Mouse (Mus musculus) megakaryocyte-erythroid progenitor cell, adult 5-6 weeks (primary cell): ENCODE results near the gene Ifna1. TPM values are rescaled to one million over a fixed set of nuclear protein-coding genes. Genes with fewer than 3 reads are reported as not detected.

Experiments
- ATAC-seq: replicated peaks from 2 replicates; pipeline ENCODE4 v1.8.0; 2016; ENCODE audit warnings: mild to moderate bottlenecking, inconsistent platforms; ENCODE audit not compliant: severe bottlenecking, poor library complexity, low FRiP score, low TSS enrichment
- total RNA-seq, 2 experiments: library from RNA; stranded (forward) in 1 of 2; stranded (reverse) in 1 of 2; fragments of 200-1000, 215-1000 nt in 1 of 2; fragments of >200 nt in 1 of 2; fragmentation: Nextera tagmentation in 1 of 2; gene quantifications; 2 replicates each; pipeline ENCODE4 v1.2.3; 2014 to 2017

Gene Ifna1
- total RNA-seq, 2 experiments from 2014 or later, result not detected

DNA sequence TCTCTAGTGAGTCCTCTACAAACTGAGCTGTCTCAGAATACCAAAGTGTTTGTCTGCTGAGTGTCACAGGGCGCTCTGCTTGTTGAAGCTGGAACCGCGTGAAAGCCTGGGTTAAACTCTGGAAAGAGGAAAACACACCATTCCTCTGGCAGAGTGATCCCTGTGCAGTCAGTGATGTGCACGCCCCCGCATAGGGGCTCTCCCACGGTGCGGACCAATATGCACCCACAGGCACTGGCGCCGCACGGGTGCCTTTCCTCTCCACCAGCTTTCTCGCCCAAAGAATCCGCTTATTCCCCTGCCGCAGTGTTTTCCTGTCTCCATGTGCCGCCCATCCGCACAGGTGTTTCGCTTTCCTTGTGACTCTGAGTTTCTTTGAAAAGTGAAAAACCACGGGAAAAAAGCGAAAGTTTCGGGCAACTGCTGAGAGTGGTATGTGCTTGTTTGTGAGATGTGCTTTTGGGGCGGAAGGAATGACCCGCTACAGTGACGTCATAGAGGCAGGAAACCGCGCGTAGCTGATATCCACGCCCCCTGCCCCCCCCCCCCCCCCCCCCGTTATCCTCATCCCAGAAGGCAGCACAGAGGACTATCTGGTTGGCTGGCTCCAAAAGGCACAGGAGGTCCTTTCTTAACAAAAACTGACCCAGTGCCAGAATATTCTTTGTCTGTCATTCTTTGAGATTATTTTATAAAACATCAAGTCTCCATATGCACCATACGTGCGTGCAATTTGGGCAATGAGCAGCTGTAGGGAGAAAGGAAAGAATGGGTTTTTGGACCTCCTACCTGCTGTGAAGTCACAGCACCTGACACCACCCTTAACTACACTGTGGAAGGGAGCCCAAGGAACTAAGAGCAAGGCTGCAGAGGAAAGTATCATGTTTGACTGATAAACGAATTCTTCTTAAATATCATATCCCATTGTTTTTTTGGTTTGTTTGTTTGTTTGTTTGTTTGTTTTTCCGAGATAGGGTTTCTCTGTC is 18.3 kb downstream of the Ifna1 start:
- peak; percentile 48 for ATAC-seq

GRCm38 (mm10) chr4:88872691-88873090 is 22.8 kb downstream of the Ifna1 start:
- ATAC-seq, result no peak; the same call in 1 of the 2 replicates

DNA sequence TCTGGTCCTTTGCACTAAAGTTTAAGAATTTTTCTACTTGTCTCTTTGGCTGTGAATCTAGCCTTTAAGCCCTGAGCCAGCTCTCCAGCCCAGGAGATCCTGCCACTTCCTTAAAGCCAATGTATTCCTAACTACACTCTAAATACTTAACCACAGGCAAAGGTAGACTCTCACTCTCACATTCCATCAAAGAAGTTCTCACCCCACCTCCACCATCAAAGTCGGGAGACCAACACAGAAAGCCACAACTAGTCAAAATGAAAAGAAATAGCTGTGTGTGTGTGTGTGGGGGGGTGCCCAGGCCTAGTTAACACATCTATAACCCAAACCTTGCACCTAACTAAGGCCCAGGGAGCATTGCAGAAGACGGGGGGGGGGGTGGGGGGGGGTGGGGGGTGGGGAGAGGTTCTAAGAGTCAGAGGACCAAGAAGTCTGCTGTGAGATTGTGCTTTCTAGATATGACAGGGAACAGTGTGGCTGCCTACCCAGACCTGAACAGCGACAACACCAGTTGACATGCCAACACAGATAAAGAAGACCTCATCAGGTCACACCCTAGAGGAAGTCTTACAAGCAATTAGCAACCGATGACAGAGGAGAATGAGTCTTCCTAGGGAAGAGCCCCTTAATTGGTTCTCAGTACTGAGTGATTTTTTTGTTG is 25.7 kb downstream of the Ifna1 start:
- peak; percentile 88 for ATAC-seq

- ATAC-seq, result no peak
Measured at GRCm38 (mm10) chr4:88876520-88876919, 26.6 kb downstream of the Ifna1 start.

DNA sequence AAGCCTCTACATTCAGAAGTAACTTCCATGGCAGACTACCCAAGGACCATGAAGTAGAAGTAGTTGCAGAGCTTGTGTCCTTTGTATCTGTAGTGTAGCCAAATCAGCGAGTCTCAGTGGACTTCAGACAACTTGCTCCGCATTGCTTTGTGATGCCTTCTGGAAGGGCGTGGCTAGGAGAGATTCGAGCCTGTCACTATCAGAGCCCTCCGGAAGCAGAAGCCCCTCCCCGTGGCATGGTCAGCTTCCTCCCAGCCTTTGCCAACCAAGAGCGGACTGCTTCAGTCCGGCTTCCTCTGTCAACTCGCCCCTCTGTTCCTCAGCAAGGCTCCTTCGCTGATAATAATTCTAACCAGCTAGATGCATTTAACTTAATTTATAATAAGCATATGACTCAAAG is 28.4 kb downstream of the Ifna1 start:
- ATAC-seq, result peak; percentile 89

GRCm38 (mm10) chr4:88878772-88879171 is 28.9 kb downstream of the Ifna1 start:
- ATAC-seq, result no peak

- no peak for ATAC-seq
Measured at GRCm38 (mm10) chr4:88880101-88880500, 30.2 kb downstream of the Ifna1 start, which contains the start of gene Ifne. Ifne (minus strand) TSS chr4:88880201.

DNA sequence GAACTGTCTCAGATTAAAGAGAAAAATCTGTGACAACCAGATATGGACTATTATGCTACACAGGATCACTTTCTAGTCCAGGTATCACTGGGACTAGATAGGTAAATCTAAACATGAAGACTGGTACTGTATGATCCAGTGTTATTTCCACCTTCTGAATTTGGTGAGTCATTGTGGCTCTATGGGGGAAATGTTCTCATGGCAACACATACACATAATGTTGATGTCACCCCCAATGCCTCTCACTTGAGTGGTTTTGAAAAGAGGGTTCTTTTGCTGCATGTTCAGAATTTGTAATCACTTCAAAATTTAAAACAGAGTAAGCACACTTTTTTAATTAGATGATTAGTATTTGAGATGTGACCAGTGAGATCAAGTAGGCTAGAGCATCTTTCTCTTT is 38.3 kb downstream of the Ifna1 start:
- no peak for ATAC-seq

DNA sequence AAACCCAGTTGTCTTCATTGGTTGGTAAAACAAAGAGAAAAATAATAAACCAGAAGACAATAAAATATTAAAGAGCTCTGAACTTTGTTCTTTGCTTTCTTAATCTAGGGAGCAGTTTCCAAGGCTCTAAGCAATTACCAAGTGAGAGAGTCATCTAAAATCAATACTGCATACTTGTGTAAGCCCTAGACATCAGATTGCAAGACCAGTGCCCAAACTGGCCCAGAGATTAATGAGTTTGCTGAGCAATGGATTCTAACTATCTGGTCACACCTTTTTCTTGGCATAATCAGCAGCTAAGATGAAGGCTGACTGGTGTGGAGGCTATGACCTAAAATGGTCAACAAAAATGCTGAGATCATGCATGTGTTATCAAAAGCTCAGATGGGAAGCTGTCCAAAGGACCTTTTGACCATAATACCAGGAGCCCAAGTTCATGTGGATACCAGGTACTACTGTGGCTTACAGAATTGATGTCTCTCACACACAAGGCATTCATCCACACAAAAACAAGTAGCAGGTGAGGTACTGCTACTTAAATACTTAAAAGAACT is 43.4 kb downstream of the Ifna1 start:
- ATAC-seq, result no peak

Other genes with a start within 250 kb of the Ifna1 start
- not detected in 2 replicates for gene Ifna12, start 246.7 kb upstream of the Ifna1 start, total RNA-seq (2014; fragmentation: Nextera tagmentation)
- not detected in 2 replicates for gene Ifna12, start 246.7 kb upstream of the Ifna1 start, total RNA-seq (2017)
- gene C87499, start 215.7 kb upstream of the Ifna1 start, total RNA-seq (2014; fragmentation: Nextera tagmentation), result not detected in 2 replicates
- gene C87499, start 215.7 kb upstream of the Ifna1 start, total RNA-seq (2017), result not detected in 2 replicates
- gene Ifna13, start 205.6 kb upstream of the Ifna1 start, total RNA-seq (2014; fragmentation: Nextera tagmentation), result not detected in 2 replicates
- gene Ifna13, start 205.6 kb upstream of the Ifna1 start, total RNA-seq (2017), result not detected in 2 replicates
- gene Ifna16, start 173.2 kb upstream of the Ifna1 start, total RNA-seq (2014; fragmentation: Nextera tagmentation), result not detected in 2 replicates
- not detected in 2 replicates for gene Ifna16, start 173.2 kb upstream of the Ifna1 start, total RNA-seq (2017)
- gene Ifna2, start 166.2 kb upstream of the Ifna1 start, total RNA-seq (2014; fragmentation: Nextera tagmentation), result not detected in 2 replicates
- gene Ifna2, start 166.2 kb upstream of the Ifna1 start, total RNA-seq (2017), result not detected in 2 replicates
- gene Ifnab, start 158.7 kb upstream of the Ifna1 start, total RNA-seq (2014; fragmentation: Nextera tagmentation), result not detected in 2 replicates
- not detected in 2 replicates for gene Ifnab, start 158.7 kb upstream of the Ifna1 start, total RNA-seq (2017)
- not detected in 2 replicates for gene Gm26566, start 128.3 kb upstream of the Ifna1 start, total RNA-seq (2014; fragmentation: Nextera tagmentation)
- gene Gm26566, start 128.3 kb upstream of the Ifna1 start, total RNA-seq (2017), result 1.1 and 1.5 TPM in 2 replicates
- gene Klhl9, start 127.6 kb upstream of the Ifna1 start, total RNA-seq (2014; fragmentation: Nextera tagmentation), result 37.1 and 50.0 TPM in 2 replicates
- 67.3 and 88.5 TPM in 2 replicates for gene Klhl9, start 127.6 kb upstream of the Ifna1 start, total RNA-seq (2017)
- gene Gm13271, start 95.2 kb upstream of the Ifna1 start, total RNA-seq (2014; fragmentation: Nextera tagmentation), result not detected in 2 replicates
- gene Gm13271, start 95.2 kb upstream of the Ifna1 start, total RNA-seq (2017), result not detected in 2 replicates
- not detected in 2 replicates for gene Gm13283, start 90.0 kb upstream of the Ifna1 start, total RNA-seq (2014; fragmentation: Nextera tagmentation)
- not detected in 2 replicates for gene Gm13283, start 90.0 kb upstream of the Ifna1 start, total RNA-seq (2017)
- not detected in 2 replicates for gene Gm13290, start 76.3 kb upstream of the Ifna1 start, total RNA-seq (2014; fragmentation: Nextera tagmentation)
- not detected in 2 replicates for gene Gm13290, start 76.3 kb upstream of the Ifna1 start, total RNA-seq (2017)
- not detected in 2 replicates for gene Gm13289, start 73.2 kb upstream of the Ifna1 start, total RNA-seq (2014; fragmentation: Nextera tagmentation)
- not detected in 2 replicates for gene Gm13289, start 73.2 kb upstream of the Ifna1 start, total RNA-seq (2017)
- not detected in 2 replicates for gene Gm13272, start 70.2 kb upstream of the Ifna1 start, total RNA-seq (2014; fragmentation: Nextera tagmentation)
- not detected in 2 replicates for gene Gm13272, start 70.2 kb upstream of the Ifna1 start, total RNA-seq (2017)
- gene Ifnz, start 68.0 kb upstream of the Ifna1 start, total RNA-seq (2014; fragmentation: Nextera tagmentation), result 0.57 TPM in 1 of 2 replicates, not detected in the other
- gene Ifnz, start 68.0 kb upstream of the Ifna1 start, total RNA-seq (2017), result 0.11 TPM in 1 of 2 replicates, not detected in the other
- gene Gm13276, start 64.4 kb upstream of the Ifna1 start, total RNA-seq (2014; fragmentation: Nextera tagmentation), result not detected in 2 replicates
- 1.6 TPM in 1 of 2 replicates, not detected in the other for gene Gm13276, start 64.4 kb upstream of the Ifna1 start, total RNA-seq (2017)
- gene Gm13277, start 61.5 kb upstream of the Ifna1 start, total RNA-seq (2014; fragmentation: Nextera tagmentation), result not detected in 2 replicates
- not detected in 2 replicates for gene Gm13277, start 61.5 kb upstream of the Ifna1 start, total RNA-seq (2017)
- gene Gm13278, start 58.5 kb upstream of the Ifna1 start, total RNA-seq (2014; fragmentation: Nextera tagmentation), result not detected in 2 replicates
- not detected in 2 replicates for gene Gm13278, start 58.5 kb upstream of the Ifna1 start, total RNA-seq (2017)
- gene Gm13275, start 55.6 kb upstream of the Ifna1 start, total RNA-seq (2014; fragmentation: Nextera tagmentation), result not detected in 2 replicates
- gene Gm13275, start 55.6 kb upstream of the Ifna1 start, total RNA-seq (2017), result not detected in 2 replicates
- gene Gm13279, start 52.7 kb upstream of the Ifna1 start, total RNA-seq (2014; fragmentation: Nextera tagmentation), result not detected in 2 replicates
- not detected in 2 replicates for gene Gm13279, start 52.7 kb upstream of the Ifna1 start, total RNA-seq (2017)
- gene Gm13285, start 50.4 kb upstream of the Ifna1 start, total RNA-seq (2014; fragmentation: Nextera tagmentation), result not detected in 2 replicates
- not detected in 2 replicates for gene Gm13285, start 50.4 kb upstream of the Ifna1 start, total RNA-seq (2017)
- not detected in 2 replicates for gene Gm13287, start 46.8 kb upstream of the Ifna1 start, total RNA-seq (2014; fragmentation: Nextera tagmentation)
- not detected in 2 replicates for gene Gm13287, start 46.8 kb upstream of the Ifna1 start, total RNA-seq (2017)
- not detected in 2 replicates for gene Gm13288, start 44.6 kb upstream of the Ifna1 start, total RNA-seq (2014; fragmentation: Nextera tagmentation)
- gene Gm13288, start 44.6 kb upstream of the Ifna1 start, total RNA-seq (2017), result 1.2 TPM in 1 of 2 replicates, not detected in the other
- not detected in 2 replicates for gene Ifna7, start 33.9 kb upstream of the Ifna1 start, total RNA-seq (2014; fragmentation: Nextera tagmentation)
- not detected in 2 replicates for gene Ifna7, start 33.9 kb upstream of the Ifna1 start, total RNA-seq (2017)
- not detected in 2 replicates for gene Ifna11, start 30.1 kb upstream of the Ifna1 start, total RNA-seq (2014; fragmentation: Nextera tagmentation)
- gene Ifna11, start 30.1 kb upstream of the Ifna1 start, total RNA-seq (2017), result not detected in 2 replicates
- gene Ifna6, start 22.7 kb upstream of the Ifna1 start, total RNA-seq (2014; fragmentation: Nextera tagmentation), result not detected in 2 replicates
- not detected in 2 replicates for gene Ifna6, start 22.7 kb upstream of the Ifna1 start, total RNA-seq (2017)
- not detected in 2 replicates for gene Ifna5, start 14.6 kb upstream of the Ifna1 start, total RNA-seq (2014; fragmentation: Nextera tagmentation)
- not detected in 2 replicates for gene Ifna5, start 14.6 kb upstream of the Ifna1 start, total RNA-seq (2017)
- gene Ifna4, start 8.2 kb upstream of the Ifna1 start, total RNA-seq (2014; fragmentation: Nextera tagmentation), result not detected in 2 replicates
- gene Ifna4, start 8.2 kb upstream of the Ifna1 start, total RNA-seq (2017), result not detected in 2 replicates
- not detected in 2 replicates for gene Ifne, start 30.1 kb downstream of the Ifna1 start, total RNA-seq (2014; fragmentation: Nextera tagmentation)
- gene Ifne, start 30.1 kb downstream of the Ifna1 start, total RNA-seq (2017), result not detected in 2 replicates